Mouse (Mus musculus) MEL (cell line): Measurements from ENCODE around the gene Btnl10.
A peak's percentile ranks its signal among the peaks of the same experiment; 100 is the strongest.

ENCODE experiments used
- CHD2 ChIP-seq: IDR thresholded peaks from 2 replicates; pipeline ENCODE4 v1.6.1; 2011; ENCODE audit warnings: low read length, improper control_type of control experiment
- CTCF ChIP-seq, 3 experiments: IDR thresholded peaks in 2 of 3; conservative IDR thresholded peaks in 1 of 3; 2 replicates each; pipeline ENCODE4 v1.5.1; 2011 to 2012; ENCODE audit warnings: low read length in 3 of 3, low read depth in 2 of 3, mild to moderate bottlenecking in 2 of 3, improper control_type of control experiment in 1 of 3, inconsistent platforms in 1 of 3, mixed read lengths in 1 of 3, moderate library complexity in 1 of 3; ENCODE audit not compliant: control insufficient read depth in 1 of 3, insufficient read depth in 1 of 3, poor library complexity in 1 of 3, severe bottlenecking in 1 of 3
- KAT2A ChIP-seq: conservative IDR thresholded peaks from 2 replicates; pipeline ENCODE4 v1.6.1; 2012; ENCODE audit warnings: low read depth, low read length, improper control_type of control experiment, inconsistent platforms
- POLR2A ChIP-seq, 2 experiments: IDR thresholded peaks; 2 replicates each; pipeline ENCODE4 v1.6.1; 2011 to 2012; ENCODE audit warnings: low read length in 2 of 2, mild to moderate bottlenecking in 2 of 2, control low read depth in 1 of 2, improper control_type of control experiment in 1 of 2, low read depth in 1 of 2, moderate library complexity in 1 of 2; ENCODE audit not compliant: control insufficient read depth in 1 of 2, insufficient read depth in 1 of 2, poor library complexity in 1 of 2
- RCOR1 ChIP-seq: IDR thresholded peaks from 2 replicates; pipeline ENCODE4 v1.6.1; 2012; ENCODE audit warnings: low read depth, mild to moderate bottlenecking, inconsistent platforms, low read length, improper control_type of control experiment
- UBTF ChIP-seq: IDR thresholded peaks from 2 replicates; pipeline ENCODE4 v1.6.1; 2012; ENCODE audit warnings: low read depth, mild to moderate bottlenecking, inconsistent platforms, low read length, improper control_type of control experiment, moderate library complexity, borderline replicate concordance; ENCODE audit not compliant: insufficient read depth
- ZNF384 ChIP-seq: IDR thresholded peaks from 2 replicates; pipeline ENCODE4 v1.6.1; 2012; ENCODE audit warnings: low read depth, mild to moderate bottlenecking, inconsistent platforms, low read length, improper control_type of control experiment

- TF ChIP-seq CTCF (IDR thresholded peaks at IDR 0.05 in 2 of 3, conservative IDR thresholded peaks at IDR 0.05 in 1 of 3; ENCODE audit: control insufficient read depth in 1 of 3, insufficient read depth in 1 of 3, low read depth in 2 of 3, low read length in 3 of 3, poor library complexity in 1 of 3, severe bottlenecking in 1 of 3) (peak; percentile 70 to 89 (median 82)), UBTF (no peak), POLR2A (IDR thresholded peaks at IDR 0.05; ENCODE audit: control insufficient read depth in 1 of 2, insufficient read depth in 1 of 2, low read depth in 1 of 2, low read length in 2 of 2, poor library complexity in 1 of 2) (no peak), KAT2A (no peak), RCOR1 (no peak), CHD2 (no peak), ZNF384 (no peak; the same call in 1 of the 2 replicates)
These were observed 596 bp upstream of the Btnl10 start for GRCm38 (mm10) chr11:58916879-58917744.
